Mouse (Mus musculus) lung, postnatal 10 days (tissue): Measurements from ENCODE around the gene Pld3.
A peak's percentile ranks its signal among the peaks of the same experiment; 100 is the strongest.

Experiments used
- DNase-seq: peaks from one replicate; pipeline ENCODE4 v3.0.0; 2021

The Pld3 gene

DNA sequence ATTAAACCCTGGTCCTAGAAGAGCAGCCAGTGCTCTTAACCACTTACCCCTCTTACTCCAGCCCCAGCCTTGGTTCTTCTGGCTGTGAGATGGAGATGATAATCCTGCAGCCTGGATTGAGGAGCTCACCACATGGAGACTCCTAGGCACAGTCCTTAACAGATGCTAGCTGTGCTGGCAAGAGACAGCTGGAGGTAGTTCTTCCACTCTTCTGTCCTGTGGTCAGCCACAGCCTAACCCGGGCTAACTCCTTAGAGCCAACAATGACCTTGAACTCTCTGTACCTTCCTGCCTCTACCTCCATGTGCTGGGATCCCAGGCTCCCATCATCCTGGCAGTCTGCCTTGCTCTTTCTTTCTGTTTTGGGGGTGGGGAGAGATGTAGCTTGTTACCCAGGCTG, 8.0 kb upstream of the Pld3 start:
- no peak for DNase-seq

- peak; percentile 27 for DNase-seq
These were observed 7.4 kb upstream of the Pld3 start for GRCm38 (mm10) chr7:27560291-27560887.

GRCm38 (mm10) chr7:27552070-27552469, 948 bp downstream of the Pld3 start:
- no peak for DNase-seq

DNA sequence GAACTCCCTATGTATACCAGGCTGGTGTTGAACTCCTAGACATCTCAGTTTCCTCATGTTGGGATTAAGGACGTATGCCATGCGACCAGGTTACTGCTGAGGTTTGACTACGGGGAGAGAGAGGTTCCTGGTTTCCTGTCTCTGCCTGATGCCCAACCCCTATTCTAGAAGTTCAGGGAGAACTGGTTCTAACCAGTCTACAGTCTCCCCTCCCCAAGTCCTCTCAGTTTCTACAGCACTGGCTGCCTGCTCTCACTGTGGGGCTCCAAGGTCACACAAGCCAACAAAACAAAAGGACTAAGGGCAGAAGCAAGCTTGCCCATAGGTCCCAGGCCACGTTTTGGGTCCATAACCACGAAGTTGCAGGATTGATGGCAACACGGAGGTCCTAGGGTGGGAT, 3.4 kb downstream of the Pld3 start:
- DNase-seq: no peak

DNA sequence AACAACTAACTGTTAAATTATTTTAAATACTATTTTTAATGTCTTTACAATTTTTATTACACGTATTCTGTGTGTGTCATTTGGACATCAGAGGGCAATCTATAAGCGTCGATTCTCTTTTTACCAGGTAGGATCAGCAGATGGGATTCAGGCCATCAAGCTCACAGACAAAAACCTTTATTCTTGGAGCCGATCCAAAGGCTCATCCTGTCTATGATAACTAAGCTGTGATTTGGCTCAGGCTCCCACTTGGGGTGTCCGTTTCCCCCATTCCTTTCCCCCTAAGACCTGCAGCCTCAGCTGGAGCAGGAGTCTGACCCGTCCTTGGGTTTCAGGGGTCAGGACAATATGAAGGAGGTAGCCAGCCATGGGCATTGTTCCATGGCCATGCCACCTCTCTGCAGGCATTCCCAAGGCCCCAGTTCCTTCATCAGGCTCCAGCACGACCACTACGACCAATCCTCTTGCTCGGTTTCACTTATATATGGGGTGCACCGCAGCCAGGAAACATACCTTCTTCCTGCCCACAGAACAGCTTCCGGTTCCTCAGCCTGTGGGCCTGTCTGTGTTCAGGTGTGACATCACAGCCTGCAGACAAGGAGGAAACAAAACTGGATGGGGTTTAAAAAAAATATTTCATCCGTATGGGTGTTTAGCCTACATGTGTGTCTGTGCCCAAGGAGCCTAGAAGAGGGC, 8.2 kb downstream of the Pld3 start:
- DNase-seq: no peak

DNA sequence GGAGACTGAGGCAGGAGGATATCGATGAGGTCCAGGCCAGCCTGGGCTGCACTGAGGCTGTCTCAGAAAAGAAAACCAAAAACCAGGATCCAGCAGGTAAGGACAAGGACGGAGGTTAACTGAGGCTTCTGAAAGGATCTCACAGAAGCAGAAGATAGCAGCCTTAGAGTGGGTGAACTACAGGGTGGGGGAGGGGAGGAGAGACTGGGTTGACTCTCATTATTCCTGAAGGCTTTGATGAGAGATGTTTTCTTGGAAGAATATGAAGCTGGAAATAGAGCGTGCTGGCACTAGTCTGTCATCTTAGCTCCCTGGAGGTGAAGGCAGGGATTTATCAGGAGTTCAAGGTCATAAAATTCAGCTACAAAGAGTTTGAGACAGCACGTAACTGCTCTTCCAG, 9.2 kb downstream of the Pld3 start:
- DNase-seq: no peak

GRCm38 (mm10) chr7:27543065-27543464, 10.0 kb downstream of the Pld3 start:
- DNase-seq: no peak

- DNase-seq: peak; percentile 93
These were observed 10.5 kb downstream of the Pld3 start for GRCm38 (mm10) chr7:27542392-27543033.

GRCm38 (mm10) chr7:27541922-27542321, 11.1 kb downstream of the Pld3 start:
- DNase-seq: no peak

- DNase-seq: peak; percentile 33
These were observed 11.6 kb downstream of the Pld3 start for GRCm38 (mm10) chr7:27541431-27541830.

DNA sequence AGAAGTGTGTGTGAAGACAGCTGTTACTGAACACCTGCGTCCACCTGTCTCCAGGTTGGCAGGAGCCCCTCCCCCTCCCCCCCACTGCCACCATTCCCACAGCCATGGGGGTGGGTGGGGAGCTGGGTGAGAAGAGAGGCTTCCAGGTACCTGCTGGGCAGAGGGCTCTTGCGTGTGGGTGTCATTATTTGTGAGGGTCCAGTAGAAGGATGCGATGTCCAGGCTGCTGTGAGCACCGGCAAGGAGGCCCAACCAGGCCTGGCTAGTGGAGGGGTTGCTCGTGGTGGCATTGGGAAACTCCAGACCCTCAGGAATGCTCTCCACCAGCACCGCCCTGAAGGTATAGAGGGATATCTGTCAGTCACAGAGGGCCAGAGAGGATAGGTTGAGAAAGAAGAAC, 12.1 kb downstream of the Pld3 start:
- no peak for DNase-seq

GRCm38 (mm10) chr7:27540521-27540920, 12.5 kb downstream of the Pld3 start:
- no peak for DNase-seq

- DNase-seq: no peak
These were observed 14.2 kb downstream of the Pld3 start for GRCm38 (mm10) chr7:27538797-27539196.

- DNase-seq: no peak
These were observed 15.0 kb downstream of the Pld3 start for GRCm38 (mm10) chr7:27537998-27538397.

DNA sequence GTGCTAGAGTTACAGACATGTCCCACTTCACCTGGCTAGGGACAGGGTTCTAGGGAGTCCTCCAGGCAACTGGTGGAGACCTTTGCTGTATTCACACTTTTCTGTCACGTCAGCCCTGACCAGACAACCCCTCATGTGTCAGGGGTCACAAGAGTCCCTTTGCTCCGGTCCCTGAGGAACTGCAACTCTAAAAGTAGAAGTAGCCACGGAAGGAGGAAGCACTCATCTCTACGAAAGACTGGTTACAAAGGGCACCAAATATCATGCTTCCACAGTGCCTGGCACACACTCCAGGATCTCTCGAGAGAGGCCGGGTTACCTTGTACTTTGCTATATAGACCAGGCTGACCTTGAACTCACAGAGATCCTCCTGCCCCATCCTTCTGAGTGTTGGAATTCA, 16.4 kb downstream of the Pld3 start:
- no peak for DNase-seq

- no peak for DNase-seq
These were observed 17.6 kb downstream of the Pld3 start for GRCm38 (mm10) chr7:27535386-27535785.

DNA sequence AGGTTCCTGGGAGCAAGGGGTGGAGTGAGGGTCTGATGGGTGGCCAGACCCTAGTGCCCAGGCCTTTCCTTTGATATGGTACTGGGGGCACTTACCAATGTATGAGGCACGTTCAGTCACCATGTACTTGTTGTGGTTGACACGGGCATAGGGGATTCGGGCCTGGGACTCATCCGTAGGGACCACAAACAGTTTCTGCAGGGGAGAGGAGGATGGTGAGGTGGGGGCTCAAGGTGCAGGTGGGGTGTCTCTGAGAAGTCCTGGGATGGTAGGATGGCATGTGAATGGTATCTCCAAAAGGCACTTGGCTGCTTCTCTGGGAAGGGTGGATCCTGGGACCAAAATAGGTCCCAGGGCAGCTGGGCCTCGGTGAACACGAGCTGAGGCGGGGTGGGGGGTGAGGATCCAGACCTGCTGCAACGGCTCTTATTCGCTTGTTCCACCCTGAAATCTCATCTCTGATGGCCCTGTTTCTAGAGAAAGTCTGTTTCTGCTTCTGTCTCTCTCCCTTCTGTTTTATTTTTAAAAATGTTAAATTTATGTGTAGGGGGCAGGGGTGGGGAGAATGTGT, 20.5 kb downstream of the Pld3 start:
- DNase-seq: no peak

- DNase-seq: no peak
These were observed 21.3 kb downstream of the Pld3 start for GRCm38 (mm10) chr7:27531707-27532106.

GRCm38 (mm10) chr7:27530937-27531336, 22.1 kb downstream of the Pld3 start:
- no peak for DNase-seq

GRCm38 (mm10) chr7:27529070-27529469, 23.9 kb downstream of the Pld3 start:
- no peak for DNase-seq

DNA sequence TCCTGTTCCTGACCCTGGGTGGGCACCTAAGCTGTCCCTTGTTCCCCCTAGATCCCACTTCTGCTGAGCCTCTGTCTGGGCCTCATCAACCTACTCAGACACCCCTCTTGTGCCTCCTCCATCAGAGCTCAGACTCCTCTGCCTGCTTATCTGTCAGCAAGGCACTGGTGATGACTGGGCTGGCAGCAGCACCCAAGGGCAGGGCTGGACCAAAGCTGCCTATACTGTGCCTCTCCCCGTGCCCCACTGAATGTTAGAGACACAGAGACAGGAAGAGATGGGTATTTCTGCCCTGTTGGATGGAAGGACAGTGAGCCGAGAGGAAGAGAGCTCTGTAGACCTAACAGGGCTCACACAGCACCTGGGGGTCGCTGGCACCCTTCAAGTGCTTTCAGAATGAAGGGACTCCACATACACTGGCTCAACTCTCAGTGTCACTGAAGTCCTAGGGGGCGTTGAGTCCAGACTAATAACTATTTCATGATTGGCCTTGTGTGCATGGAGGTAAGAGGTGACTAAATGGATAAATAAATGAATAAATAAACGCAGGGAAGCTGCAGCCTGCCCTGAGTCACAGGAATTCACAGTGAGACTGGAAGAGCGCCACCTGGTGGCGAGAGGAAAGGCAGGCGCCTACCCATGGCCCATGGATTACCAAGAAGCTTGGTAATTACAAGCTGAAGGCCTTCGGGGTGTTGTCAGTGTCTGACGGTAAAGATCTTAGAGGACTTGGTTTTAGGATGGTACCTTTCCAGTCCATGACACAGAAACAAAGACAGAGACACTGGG, 26.8 kb downstream of the Pld3 start:
- peak; percentile 81 for DNase-seq

DNA sequence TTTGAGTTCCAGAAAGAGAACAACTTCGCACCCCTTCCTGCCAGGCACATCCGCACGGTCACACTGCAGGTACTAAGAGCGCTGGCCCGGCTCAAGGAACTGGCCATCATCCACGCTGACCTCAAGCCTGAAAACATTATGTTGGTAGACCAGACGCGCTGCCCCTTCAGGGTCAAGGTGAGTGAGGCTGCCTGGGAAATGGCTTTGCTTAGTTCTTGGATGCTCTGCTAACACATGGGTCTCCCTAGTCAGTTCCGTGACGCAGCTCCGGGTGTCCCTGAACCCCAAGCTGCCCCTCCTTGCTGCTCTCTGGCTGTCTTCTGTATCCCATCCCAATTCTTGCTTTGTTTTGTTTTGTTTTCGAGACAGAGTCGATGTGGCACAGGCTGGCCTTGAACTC, 29.2 kb downstream of the Pld3 start:
- no peak for DNase-seq

- DNase-seq: no peak
These were observed 30.1 kb downstream of the Pld3 start, which contains the start of gene Hipk4 for GRCm38 (mm10) chr7:27522967-27523366. TSS of gene Hipk4 (plus strand) at chr7:27523267.
